Mouse (Mus musculus) liver, embryonic 15.5 days (tissue): ENCODE data around the gene Foxr1. TPM values are rescaled to one million over a fixed set of nuclear protein-coding genes. Genes with fewer than 3 reads are reported as not detected.
"Not testable (repeated sequence)": the region's sequence is repeated elsewhere in the genome, so short reads cannot be mapped to it uniquely, and the experiment has no call there.

Source experiments
- ATAC-seq: fragments of 200-750 bp; cut with Nextera tagmentation; 2 replicates; pipeline ENCODE4 v1.8.0; 2017; ENCODE audit warnings: moderate number of reproducible peaks, mild to moderate bottlenecking, moderate library complexity; ENCODE audit not compliant: insufficient read depth
- H3K27ac ChIP-seq: fragments of 300-500 bp; sonication (generic); replicated peaks from 2 replicates; pipeline ENCODE4 v1.5.1; 2015; ENCODE audit warnings: mild to moderate bottlenecking, inconsistent platforms
- H3K27me3 ChIP-seq: fragments of 300-500 bp; sonication (generic); 2 replicates; pipeline ENCODE4 v1.6.1; 2015; ENCODE audit warnings: mild to moderate bottlenecking, inconsistent platforms
- H3K36me3 ChIP-seq: fragments of 300-500 bp; sonication (generic); replicated peaks from 2 replicates; pipeline ENCODE4 v1.6.1; 2015; ENCODE audit warnings: moderate library complexity, mild to moderate bottlenecking, inconsistent platforms
- H3K4me1 ChIP-seq: fragments of 300-500 bp; sonication (generic); replicated peaks from 2 replicates; pipeline ENCODE4 v1.6.1; 2015; ENCODE audit warnings: inconsistent platforms
- H3K4me2 ChIP-seq: fragments of 300-500 bp; sonication (generic); 2 replicates; pipeline ENCODE4 v1.6.1; 2015; ENCODE audit warnings: moderate library complexity, mild to moderate bottlenecking, inconsistent platforms
- H3K4me3 ChIP-seq: fragments of 300-500 bp; sonication (generic); replicated peaks from 2 replicates; pipeline ENCODE4 v1.5.1; 2015; ENCODE audit warnings: mild to moderate bottlenecking, inconsistent platforms
- H3K9ac ChIP-seq: fragments of 300-500 bp; sonication (generic); 2 replicates; pipeline ENCODE4 v1.6.1; 2015; ENCODE audit warnings: moderate library complexity, mild to moderate bottlenecking, inconsistent platforms
- H3K9me3 ChIP-seq: fragments of 300-500 bp; sonication (generic); replicated peaks from 2 replicates; pipeline ENCODE4 v1.6.1; 2016; ENCODE audit warnings: inconsistent platforms
- WGBS: fragments of 180-500 bp; shearing (Covaris S2); methylation state at CpG from one replicate; pipeline ENCODE4 v1.1.7; 2015; ENCODE audit warnings: mixed read lengths; ENCODE audit not compliant: insufficient replicate concordance; 5-methylcytosine and 5-hydroxymethylcytosine counted together
- polyA plus RNA-seq: library from polyadenylated mRNA; unstranded; fragments of >200 nt; fragmentation: Nextera tagmentation; extraction: Ambion mirVana; gene quantifications from 2 replicates; pipeline ENCODE4 v1.2.1, GENCODE M21; 2015

The Foxr1 gene
- polyA plus RNA-seq, 1 experiment from 2014 or later, result not detected

GRCm38 (mm10) chr9:44475936-44476335 lies 35.0 kb upstream of the Foxr1 start:
- Histone ChIP-seq H3K36me3 (no peaks in the 10 kb centered on the region), H3K4me1 (peaks cover 31% of the 10 kb centered on the region), H3K9ac (no peak overlapping the region), H3K4me2 (no peak overlapping the region), H3K27ac (no peak overlapping the region), H3K4me3 (no peak overlapping the region), H3K9me3 (no peaks in the 10 kb centered on the region), H3K27me3 (peaks cover 40% of the 10 kb centered on the region)
- WGBS, result 72% methylated on average over 3 of the region's 3 CpGs
- ATAC-seq, result no peak

GRCm38 (mm10) chr9:44474327-44474726 lies 33.4 kb upstream of the Foxr1 start:
- Histone ChIP-seq H3K4me2 (no peak overlapping the region), H3K9ac (no peak overlapping the region), H3K4me3 (no peak overlapping the region), H3K9me3 (no peaks in the 10 kb centered on the region), H3K36me3 (no peaks in the 10 kb centered on the region), H3K27ac (no peak overlapping the region), H3K27me3 (peaks cover 25% of the 10 kb centered on the region), H3K4me1 (peaks cover 24% of the 10 kb centered on the region)
- ATAC-seq, result no peak
- 34% methylated on average over 1 of the region's 1 CpGs for WGBS

- Histone ChIP-seq H3K27me3 (peaks cover 23% of the 10 kb centered on the region), H3K9me3 (no peaks in the 10 kb centered on the region), H3K4me1 (peaks cover 12% of the 10 kb centered on the region), H3K4me3 (no peak overlapping the region), H3K9ac (no peak overlapping the region), H3K27ac (no peak overlapping the region), H3K4me2 (no peak overlapping the region), H3K36me3 (no peaks in the 10 kb centered on the region)
- 39% methylated on average over 3 of the region's 3 CpGs for WGBS
- no peak for ATAC-seq
Measured at GRCm38 (mm10) chr9:44473184-44473583, 32.2 kb upstream of the Foxr1 start.

- Histone ChIP-seq H3K27me3 (peaks cover 13% of the 10 kb centered on the region), H3K4me2 (no peak overlapping the region), H3K9me3 (no peaks in the 10 kb centered on the region), H3K4me1 (no peaks in the 10 kb centered on the region), H3K36me3 (no peaks in the 10 kb centered on the region), H3K27ac (no peak overlapping the region), H3K4me3 (no peak overlapping the region), H3K9ac (no peak overlapping the region)
- no peak for ATAC-seq
- 53% methylated on average over 2 of the region's 2 CpGs for WGBS
Measured at GRCm38 (mm10) chr9:44468800-44469199, 27.9 kb upstream of the Foxr1 start.

- no peak overlapping the region for H3K4me2 ChIP-seq
- no peak overlapping the region for H3K4me3 ChIP-seq
- peaks cover 13% of the 10 kb centered on the region for H3K27me3 ChIP-seq
- H3K27ac ChIP-seq, result no peak overlapping the region
- H3K36me3 ChIP-seq, result no peaks in the 10 kb centered on the region
- H3K4me1 ChIP-seq, result no peaks in the 10 kb centered on the region
- H3K9me3 ChIP-seq, result no peaks in the 10 kb centered on the region
- WGBS, result 34% methylated on average over 7 of the region's 7 CpGs
- no peak for ATAC-seq
- no peak overlapping the region for H3K9ac ChIP-seq
Measured at GRCm38 (mm10) chr9:44468224-44468623, 27.3 kb upstream of the Foxr1 start.

GRCm38 (mm10) chr9:44461950-44462349 lies 21.0 kb upstream of the Foxr1 start:
- no peak overlapping the region for H3K4me3 ChIP-seq
- H3K27ac ChIP-seq, result 0 out of 2 replicates have a peak overlapping the region, but pooled peaks have one; percentile 11
- peaks cover 14% of the 10 kb centered on the region for H3K27me3 ChIP-seq
- no peak overlapping the region for H3K4me2 ChIP-seq
- 33% methylated on average over 5 of the region's 5 CpGs for WGBS
- no peaks in the 10 kb centered on the region for H3K9me3 ChIP-seq
- no peaks in the 10 kb centered on the region for H3K36me3 ChIP-seq
- no peak overlapping the region for H3K9ac ChIP-seq
- no peak for ATAC-seq
- no peaks in the 10 kb centered on the region for H3K4me1 ChIP-seq

- ATAC-seq, result no peak
- H3K4me2 ChIP-seq, result no peak overlapping the region
- H3K27me3 ChIP-seq, result peaks cover 48% of the 10 kb centered on the region
- no peak overlapping the region for H3K9ac ChIP-seq
- H3K9me3 ChIP-seq, result no peaks in the 10 kb centered on the region
- H3K4me1 ChIP-seq, result no peaks in the 10 kb centered on the region
- H3K4me3 ChIP-seq, result no peak overlapping the region
- H3K36me3 ChIP-seq, result no peaks in the 10 kb centered on the region
- WGBS, result 26% methylated on average over 11 of the region's 11 CpGs
- H3K27ac ChIP-seq, result no peak overlapping the region
Measured at GRCm38 (mm10) chr9:44457035-44457742, 16.3 kb upstream of the Foxr1 start.

- Histone ChIP-seq H3K9ac (no peak within 1 kb of the TSS), H3K36me3 (no peaks in the 10 kb centered on the region), H3K4me1 (no peaks in the 10 kb centered on the region), H3K27ac (no peak within 1 kb of the TSS), H3K4me2 (no peak within 1 kb of the TSS), H3K9me3 (no peaks in the 10 kb centered on the region), H3K27me3 (peaks cover 48% of the 10 kb centered on the region), H3K4me3 (no peak within 1 kb of the TSS)
- no peak for ATAC-seq
- 31% methylated on average over 4 of the region's 4 CpGs for WGBS
Measured at GRCm38 (mm10) chr9:44454891-44455220, 13.9 kb upstream of the Foxr1 start, which contains the start of gene Upk2. Gene Upk2 (minus strand): TSS chr9:44454976.

GRCm38 (mm10) chr9:44454132-44454890 lies 13.4 kb upstream of the Foxr1 start:
- no peak overlapping the region for H3K9ac ChIP-seq
- no peaks in the 10 kb centered on the region for H3K4me1 ChIP-seq
- H3K27me3 ChIP-seq, result peaks cover 48% of the 10 kb centered on the region
- no peak overlapping the region for H3K4me2 ChIP-seq
- no peak overlapping the region for H3K4me3 ChIP-seq
- no peak overlapping the region for H3K27ac ChIP-seq
- no peaks in the 10 kb centered on the region for H3K9me3 ChIP-seq
- WGBS, result 13% methylated on average over 14 of the region's 14 CpGs
- no peaks in the 10 kb centered on the region for H3K36me3 ChIP-seq
- peak; percentile 37; the same call in 1 of the 2 replicates for ATAC-seq

- H3K27me3 ChIP-seq, result peaks cover 22% of the 10 kb centered on the region
- ATAC-seq, result no peak
- no peak overlapping the region for H3K9ac ChIP-seq
- no peaks in the 10 kb centered on the region for H3K36me3 ChIP-seq
- H3K27ac ChIP-seq, result no peak overlapping the region
- H3K9me3 ChIP-seq, result no peaks in the 10 kb centered on the region
- H3K4me1 ChIP-seq, result no peaks in the 10 kb centered on the region
- no peak overlapping the region for H3K4me3 ChIP-seq
- no peak overlapping the region for H3K4me2 ChIP-seq
Measured at GRCm38 (mm10) chr9:44450387-44450786, 9.5 kb upstream of the Foxr1 start.

- H3K4me2 ChIP-seq, ATAC-seq, H3K9ac ChIP-seq, H3K27me3 ChIP-seq, H3K36me3 ChIP-seq, H3K4me1 ChIP-seq, H3K9me3 ChIP-seq, H3K4me3 ChIP-seq, H3K27ac ChIP-seq: not testable (repeated sequence)
- 66% methylated on average over 7 of the region's 7 CpGs for WGBS
Measured at GRCm38 (mm10) chr9:44444402-44445025, 3.6 kb upstream of the Foxr1 start.
